Mouse (Mus musculus) megakaryocyte, embryonic 14.5 days (primary cell): ENCODE measurements around the gene Luc7l3.

Source experiments
- FLI1 ChIP-seq: IDR thresholded peaks from 2 replicates; pipeline ENCODE4 v1.6.1; 2012; ENCODE audit warnings: low read length, inconsistent platforms, mixed read lengths
- GATA1 ChIP-seq: IDR thresholded peaks from 3 replicates; pipeline ENCODE4 v1.6.1; 2012; ENCODE audit warnings: mixed read lengths, low read length, inconsistent platforms, borderline replicate concordance

- TF ChIP-seq GATA1 (no peak), FLI1 (no peak)
These were observed 51.9 kb downstream of the Luc7l3 start for GRCm38 (mm10) chr11:94269906-94270305.
